Mouse (Mus musculus): ENCODE results near the gene Mars.

GRCm38 (mm10) chr10:127267318-127267717, 44.3 kb downstream of the Mars start:
- TF ChIP-seq CTCF (IDR thresholded peaks at IDR 0.05; ENCODE audit: low read depth, low read length), result no peak
- TF ChIP-seq GATA1 (IDR thresholded peaks at IDR 0.05; ENCODE audit: borderline replicate concordance, low read length), result no peak

All from G1E (cell line).